Mouse (Mus musculus) myocyte (in vitro differentiated cells): ENCODE data around the gene Adat1. TPM values are rescaled to one million over a fixed set of nuclear protein-coding genes. Genes with fewer than 3 reads are reported as not detected.

Source experiments
- H3K27me3 ChIP-seq: one replicate; pipeline ENCODE4 v1.6.1; 2011; ENCODE audit not compliant: control insufficient read depth, insufficient read depth, insufficient read length
- H3K36me3 ChIP-seq: one replicate; pipeline ENCODE4 v1.6.1; 2011; ENCODE audit not compliant: control insufficient read depth, insufficient read depth
- H3K4me2 ChIP-seq: one replicate; pipeline ENCODE4 v1.6.1; 2011; ENCODE audit warnings: low read depth, control low read depth
- H3K4me3 ChIP-seq: one replicate; pipeline ENCODE4 v1.5.1; 2011; ENCODE audit warnings: mild to moderate bottlenecking, control low read depth, moderate library complexity
- H3K79me2 ChIP-seq: one replicate; pipeline ENCODE4 v1.6.1; 2011; ENCODE audit not compliant: control insufficient read depth, insufficient read depth
- H3ac ChIP-seq: one replicate; pipeline ENCODE4 v1.6.1; 2011; ENCODE audit not compliant: control insufficient read depth, insufficient read length
- CEBPB ChIP-seq: IDR thresholded peaks from 2 replicates; pipeline ENCODE4 v1.6.1; 2011; ENCODE audit warnings: mild to moderate bottlenecking, moderate library complexity; ENCODE audit not compliant: poor library complexity, insufficient read depth, severe bottlenecking
- E2F4 ChIP-seq: IDR thresholded peaks from one replicate; pipeline ENCODE4 v1.6.1; 2011; ENCODE audit warnings: mild to moderate bottlenecking, control low read depth, moderate library complexity; ENCODE audit not compliant: insufficient read depth
- MAX ChIP-seq: IDR thresholded peaks from one replicate; pipeline ENCODE4 v1.6.1; 2011; ENCODE audit warnings: low read depth, mild to moderate bottlenecking, control low read depth
- MYOD1 ChIP-seq, 3 experiments: IDR thresholded peaks; one replicate each; pipeline ENCODE4 v1.6.1; 2011; ENCODE audit warnings: control low read depth in 2 of 3, low read depth in 2 of 3, mild to moderate bottlenecking in 2 of 3, moderate library complexity in 1 of 3; ENCODE audit not compliant: insufficient read length in 2 of 3, control insufficient read depth in 1 of 3
- MYOG ChIP-seq, 3 experiments: IDR thresholded peaks; one replicate each; pipeline ENCODE4 v1.6.1; 2011; ENCODE audit warnings: control low read depth in 2 of 3, low read depth in 2 of 3, mild to moderate bottlenecking in 2 of 3; ENCODE audit not compliant: insufficient read length in 2 of 3, control insufficient read depth in 1 of 3, insufficient read depth in 1 of 3
- POLR2A ChIP-seq: IDR thresholded peaks from one replicate; pipeline ENCODE4 v1.6.1; 2011; ENCODE audit warnings: low read depth, mild to moderate bottlenecking, control low read depth, moderate library complexity; ENCODE audit not compliant: insufficient read length
- POLR2AphosphoS2 ChIP-seq: IDR thresholded peaks from one replicate; pipeline ENCODE4 v1.6.1; 2011; ENCODE audit warnings: low read depth, control low read depth; ENCODE audit not compliant: insufficient read length
- REST ChIP-seq: IDR thresholded peaks from one replicate; pipeline ENCODE4 v1.6.1; 2011; ENCODE audit warnings: mild to moderate bottlenecking, control low read depth, moderate library complexity; ENCODE audit not compliant: insufficient read depth, insufficient read length
- SRF ChIP-seq: IDR thresholded peaks from one replicate; pipeline ENCODE4 v1.6.1; 2011; ENCODE audit warnings: low read depth; ENCODE audit not compliant: control insufficient read depth, insufficient read length
- TCF12 ChIP-seq: IDR thresholded peaks from one replicate; pipeline ENCODE4 v1.6.1; 2011; ENCODE audit warnings: mild to moderate bottlenecking, control low read depth; ENCODE audit not compliant: poor library complexity, insufficient read depth, severe bottlenecking
- TCF3 ChIP-seq: IDR thresholded peaks from one replicate; pipeline ENCODE4 v1.6.1; 2011; ENCODE audit warnings: low read depth, control low read depth; ENCODE audit not compliant: insufficient read length
- USF1 ChIP-seq: IDR thresholded peaks from one replicate; pipeline ENCODE4 v1.6.1; 2011; ENCODE audit warnings: low read depth, mild to moderate bottlenecking, control low read depth, moderate library complexity
- polyA plus RNA-seq: library from polyadenylated mRNA; unstranded; fragments of >200 nt; fragmentation: generic; extraction: Trizol; gene quantifications from one replicate; pipeline ENCODE4 v1.2.1, GENCODE M21; 2012; ENCODE audit warnings: missing spikeins

The Adat1 gene
- polyA plus RNA-seq, 1 experiment: 2.8 TPM

DNA sequence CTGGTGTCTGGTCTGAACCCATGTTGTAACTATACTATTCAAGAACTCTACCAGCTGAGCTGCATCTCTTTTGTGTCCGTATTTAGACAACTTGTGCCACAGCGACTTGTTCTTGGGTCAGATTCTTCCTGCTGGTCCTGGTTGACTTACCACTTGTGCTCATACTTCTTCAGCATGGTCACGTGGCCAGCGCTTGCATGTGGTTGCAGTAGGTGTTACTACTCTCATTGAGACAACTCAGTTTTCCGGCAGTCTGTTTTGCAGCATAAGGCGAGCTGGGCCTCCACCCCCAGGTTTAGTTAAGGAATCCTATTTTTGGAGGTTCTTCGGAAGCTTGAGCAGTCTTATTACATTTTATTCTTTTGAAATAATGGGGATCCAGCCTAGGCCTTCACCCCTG lies 40.8 kb downstream of the Adat1 start:
- H3K4me3 ChIP-seq: no peak overlapping the region

DNA sequence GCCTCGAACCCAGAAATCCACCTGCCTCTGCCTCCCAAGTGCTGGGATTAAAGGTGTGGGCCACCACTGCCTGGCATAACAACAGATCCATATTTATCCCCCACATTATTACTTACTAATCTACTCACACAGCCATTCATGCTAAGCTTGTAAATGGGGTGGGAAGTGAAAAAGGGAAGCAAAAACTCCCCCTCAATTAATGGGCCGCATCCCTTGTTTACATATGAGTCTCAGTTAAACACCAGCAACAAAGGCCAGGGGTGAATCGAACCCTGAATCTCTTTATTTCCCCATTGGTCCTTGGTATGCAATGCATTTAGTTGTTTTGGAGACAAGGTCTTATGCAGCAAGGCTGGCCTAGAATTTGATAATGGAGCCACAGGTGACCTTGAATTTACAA lies 41.3 kb downstream of the Adat1 start:
- no peak overlapping the region for H3ac ChIP-seq
- no peak overlapping the region for H3K4me3 ChIP-seq
- H3K79me2 ChIP-seq: no peaks in the 10 kb centered on the region
- peaks cover 22% of the 10 kb centered on the region for H3K36me3 ChIP-seq
- no peaks in the 10 kb centered on the region for H3K27me3 ChIP-seq
- H3K4me2 ChIP-seq: no peak overlapping the region
- TF ChIP-seq CEBPB (no peak), POLR2AphosphoS2 (no peak), MYOG (IDR thresholded peaks at IDR 0.05; ENCODE audit: control insufficient read depth in 1 of 3, insufficient read depth in 1 of 3, insufficient read length in 2 of 3, low read depth in 2 of 3) (no peak), MYOD1 (IDR thresholded peaks at IDR 0.05; ENCODE audit: control insufficient read depth in 1 of 3, insufficient read length in 2 of 3, low read depth in 2 of 3) (no peak), REST (no peak), TCF12 (no peak), SRF (no peak), POLR2A (no peak), MAX (no peak), USF1 (no peak)

More for the DNA sequence above, 40.8 kb downstream of the Adat1 start:
- Histone ChIP-seq H3K79me2 (no peaks in the 10 kb centered on the region), H3K27me3 (no peaks in the 10 kb centered on the region), H3K36me3 (peaks cover 23% of the 10 kb centered on the region), H3ac (no peak overlapping the region), H3K4me2 (no peak overlapping the region)
- TF ChIP-seq SRF (no peak), MYOG (IDR thresholded peaks at IDR 0.05; ENCODE audit: control insufficient read depth in 1 of 3, insufficient read depth in 1 of 3, insufficient read length in 2 of 3, low read depth in 2 of 3) (no peak), CEBPB (no peak), E2F4 (no peak), REST (no peak), MAX (no peak), USF1 (no peak), TCF3 (no peak), POLR2AphosphoS2 (no peak), TCF12 (no peak), POLR2A (no peak), MYOD1 (IDR thresholded peaks at IDR 0.05; ENCODE audit: control insufficient read depth in 1 of 3, insufficient read length in 2 of 3, low read depth in 2 of 3) (no peak)

DNA sequence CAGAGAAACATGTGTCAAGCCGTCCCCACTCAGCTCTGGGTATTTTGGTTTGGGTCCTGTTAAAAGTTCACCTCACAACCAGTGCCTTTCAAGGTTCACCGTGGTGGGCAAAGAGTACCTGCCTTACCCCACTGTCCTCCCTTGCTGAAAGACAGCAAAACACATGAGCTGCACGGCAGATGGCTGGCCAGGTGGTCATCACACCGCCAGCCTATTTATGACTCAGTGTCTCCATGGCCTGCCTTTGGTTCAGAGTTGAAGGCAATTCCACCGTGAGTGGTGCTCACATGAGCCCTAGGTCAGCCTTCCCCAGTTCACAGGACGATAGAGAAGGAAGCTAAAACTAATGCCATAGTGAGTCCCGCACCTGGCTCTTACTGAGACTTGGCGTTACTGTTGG lies 44.1 kb downstream of the Adat1 start:
- no peak overlapping the region for H3K4me2 ChIP-seq
- TF ChIP-seq MYOD1 (IDR thresholded peaks at IDR 0.05; ENCODE audit: control insufficient read depth in 1 of 3, insufficient read length in 2 of 3, low read depth in 2 of 3): no peak
- no peak for TF ChIP-seq MYOG (IDR thresholded peaks at IDR 0.05; ENCODE audit: control insufficient read depth in 1 of 3, insufficient read depth in 1 of 3, insufficient read length in 2 of 3, low read depth in 2 of 3)
- TF ChIP-seq REST: no peak
- TF ChIP-seq USF1: no peak
- TF ChIP-seq SRF: no peak
- TF ChIP-seq POLR2A: no peak
- no peak for TF ChIP-seq POLR2AphosphoS2
- TF ChIP-seq CEBPB: no peak
- no peak for TF ChIP-seq TCF3
- no peak for TF ChIP-seq E2F4
- no peak overlapping the region for H3ac ChIP-seq
- no peaks in the 10 kb centered on the region for H3K79me2 ChIP-seq
- H3K36me3 ChIP-seq: peaks cover 24% of the 10 kb centered on the region
- no peaks in the 10 kb centered on the region for H3K27me3 ChIP-seq
- H3K4me3 ChIP-seq: no peak overlapping the region

DNA sequence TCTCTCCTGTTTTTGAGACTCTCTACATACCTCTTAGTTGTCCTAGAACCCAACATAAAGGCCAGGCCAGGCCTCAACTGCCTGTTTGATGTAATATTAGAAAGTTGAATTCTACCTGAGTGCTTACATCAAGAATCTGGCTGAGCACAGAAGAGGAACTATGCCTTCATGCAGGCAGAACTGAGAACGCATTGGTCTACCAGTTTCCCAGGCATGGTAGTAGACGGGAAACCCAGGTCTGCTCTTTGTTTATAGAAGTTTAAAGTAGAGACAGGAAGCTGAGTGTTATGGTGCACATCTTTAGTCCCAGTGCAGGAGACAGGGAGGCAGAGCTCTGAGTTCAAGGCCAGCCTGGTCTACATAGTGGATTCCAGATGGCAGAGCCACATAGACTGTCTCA lies 45.0 kb downstream of the Adat1 start:
- Histone ChIP-seq H3K27me3 (no peaks in the 10 kb centered on the region), H3K4me2 (no peak overlapping the region), H3K79me2 (no peaks in the 10 kb centered on the region), H3K36me3 (peaks cover 23% of the 10 kb centered on the region), H3K4me3 (no peak overlapping the region), H3ac (no peak overlapping the region)
- no peak for TF ChIP-seq E2F4
- no peak for TF ChIP-seq TCF3
- no peak for TF ChIP-seq MYOD1 (IDR thresholded peaks at IDR 0.05; ENCODE audit: control insufficient read depth in 1 of 3, insufficient read length in 2 of 3, low read depth in 2 of 3)
- no peak for TF ChIP-seq REST
- TF ChIP-seq SRF: no peak
- no peak for TF ChIP-seq USF1
- no peak for TF ChIP-seq MYOG (IDR thresholded peaks at IDR 0.05; ENCODE audit: control insufficient read depth in 1 of 3, insufficient read depth in 1 of 3, insufficient read length in 2 of 3, low read depth in 2 of 3)
- TF ChIP-seq CEBPB: no peak
- no peak for TF ChIP-seq POLR2A
- no peak for TF ChIP-seq TCF12
- no peak for TF ChIP-seq POLR2AphosphoS2
- TF ChIP-seq MAX: no peak

DNA sequence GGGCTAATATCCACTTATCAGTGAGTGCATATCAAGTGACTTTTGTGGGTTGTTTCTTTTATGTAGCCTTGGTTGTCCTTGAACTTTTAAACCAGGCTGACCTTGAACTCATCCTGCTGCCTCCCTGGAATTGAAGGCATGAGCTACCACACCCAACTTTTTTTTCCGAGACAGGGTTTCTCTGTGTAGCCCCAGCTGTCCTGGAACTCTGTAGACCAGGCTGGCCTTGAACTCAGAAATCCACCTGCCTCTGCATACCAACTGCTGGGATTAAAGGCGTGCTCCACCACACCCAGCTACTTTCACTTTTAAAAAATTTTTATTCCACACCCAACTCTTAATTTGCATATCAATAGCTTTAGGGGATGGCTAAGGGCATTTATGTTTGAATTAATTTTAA lies 48.6 kb downstream of the Adat1 start:
- Histone ChIP-seq H3K4me3 (no peak overlapping the region), H3K27me3 (no peaks in the 10 kb centered on the region), H3ac (no peak overlapping the region), H3K36me3 (peaks cover 13% of the 10 kb centered on the region), H3K79me2 (no peaks in the 10 kb centered on the region), H3K4me2 (no peak overlapping the region)
- TF ChIP-seq SRF (no peak), MYOD1 (IDR thresholded peaks at IDR 0.05; ENCODE audit: control insufficient read depth in 1 of 3, insufficient read length in 2 of 3, low read depth in 2 of 3) (no peak), POLR2A (no peak)
